Mouse (Mus musculus) heart, adult 9 months (tissue): ENCODE results near the gene Bhmt.
"Not testable (repeated sequence)": the region's sequence is repeated elsewhere in the genome, so short reads cannot be mapped to it uniquely, and the experiment has no call there.

Source experiments
- DNase-seq, 2 experiments: peaks; one replicate each; pipeline ENCODE4 v3.0.0; 2022; ENCODE audit warnings: low spot score in 2 of 2

Bhmt gene

GRCm38 (mm10) chr13:93608476-93608875 is 29.3 kb downstream of the Bhmt start:
- no peak for DNase-seq

- DNase-seq: no peak
Observed at GRCm38 (mm10) chr13:93607701-93608100, 30.1 kb downstream of the Bhmt start.

GRCm38 (mm10) chr13:93606868-93607578 is 30.7 kb downstream of the Bhmt start:
- no peak for DNase-seq

GRCm38 (mm10) chr13:93604698-93605097 is 33.1 kb downstream of the Bhmt start:
- DNase-seq: no peak

GRCm38 (mm10) chr13:93601527-93601926 is 36.2 kb downstream of the Bhmt start:
- DNase-seq: no peak

GRCm38 (mm10) chr13:93593040-93593699 is 44.6 kb downstream of the Bhmt start:
- no peak for DNase-seq

- not testable (repeated sequence) for DNase-seq
Observed at GRCm38 (mm10) chr13:93582526-93582925, 55.2 kb downstream of the Bhmt start.

GRCm38 (mm10) chr13:93580431-93580830 is 57.3 kb downstream of the Bhmt start:
- DNase-seq: no peak

- no peak for DNase-seq
Observed at GRCm38 (mm10) chr13:93569676-93570075, 68.1 kb downstream of the Bhmt start.
